Mouse (Mus musculus): ENCODE results near the gene Gm20388. TPM values are rescaled to one million over a fixed set of nuclear protein-coding genes. Genes with fewer than 3 reads are reported as not detected.
"Not testable (repeated sequence)": the region's sequence is repeated elsewhere in the genome, so short reads cannot be mapped to it uniquely, and the experiment has no call there.

Gene Gm20388
- polyA plus RNA-seq, 1 experiment from 2014 or later, result 47.1 TPM

- WGBS (ENCODE audit: missing documents), result 95% methylated on average over 7 of the region's 7 CpGs
- Histone ChIP-seq H3K27ac (no peak overlapping the region), H3K79me2 (ENCODE audit: inconsistent target) (no peaks in the 10 kb centered on the region), H3K36me3 (ENCODE audit: inconsistent target) (no peaks in the 10 kb centered on the region), H3K4me3 (ENCODE audit: inconsistent target) (no peak overlapping the region)
Observed at GRCm38 (mm10) chr8:120779106-120779505, 868.5 kb downstream of the Gm20388 start.

GRCm38 (mm10) chr8:120783781-120784180 is 873.1 kb downstream of the Gm20388 start:
- no peaks in the 10 kb centered on the region for H3K36me3 ChIP-seq (ENCODE audit: inconsistent target)
- H3K27ac ChIP-seq, result no peak overlapping the region
- H3K4me3 ChIP-seq (ENCODE audit: inconsistent target), result no peak overlapping the region
- no peaks in the 10 kb centered on the region for H3K79me2 ChIP-seq (ENCODE audit: inconsistent target)
- 66% methylated on average over 4 of the region's 4 CpGs for WGBS (ENCODE audit: missing documents)

- Histone ChIP-seq H3K4me3 (ENCODE audit: inconsistent target) (no peak overlapping the region), H3K27ac (no peak overlapping the region), H3K36me3 (ENCODE audit: inconsistent target) (no peaks in the 10 kb centered on the region), H3K79me2 (ENCODE audit: inconsistent target) (no peaks in the 10 kb centered on the region)
- 85% methylated on average over 4 of the region's 4 CpGs for whole genome bisulfite sequencing (ENCODE audit: missing documents)
Observed at GRCm38 (mm10) chr8:120786753-120787152, 876.1 kb downstream of the Gm20388 start.

- Histone ChIP-seq H3K36me3 (ENCODE audit: inconsistent target) (no peaks in the 10 kb centered on the region), H3K4me3 (ENCODE audit: inconsistent target) (no peak overlapping the region), H3K27ac (no peak overlapping the region), H3K79me2 (ENCODE audit: inconsistent target) (no peaks in the 10 kb centered on the region)
- 65% methylated on average over 5 of the region's 5 CpGs for WGBS (ENCODE audit: missing documents)
Observed at GRCm38 (mm10) chr8:120787631-120788030, 877.0 kb downstream of the Gm20388 start.

GRCm38 (mm10) chr8:120792710-120793109 is 882.1 kb downstream of the Gm20388 start:
- WGBS (ENCODE audit: missing documents), result 7% methylated on average over 15 of the region's 15 CpGs
- Histone ChIP-seq H3K36me3 (ENCODE audit: inconsistent target) (no peaks in the 10 kb centered on the region), H3K4me3 (ENCODE audit: inconsistent target) (no peak overlapping the region), H3K27ac (peak overlapping the region; percentile 28), H3K79me2 (ENCODE audit: inconsistent target) (no peaks in the 10 kb centered on the region)

- WGBS (ENCODE audit: missing documents), result 51% methylated on average over 9 of the region's 9 CpGs
- Histone ChIP-seq H3K27ac (no peak overlapping the region), H3K79me2 (ENCODE audit: inconsistent target) (no peaks in the 10 kb centered on the region), H3K36me3 (ENCODE audit: inconsistent target) (no peaks in the 10 kb centered on the region), H3K4me3 (ENCODE audit: inconsistent target) (no peak overlapping the region)
Observed at GRCm38 (mm10) chr8:120795944-120796635, 885.4 kb downstream of the Gm20388 start.

- Histone ChIP-seq H3K4me3 (ENCODE audit: inconsistent target) (no peak overlapping the region), H3K79me2 (ENCODE audit: inconsistent target) (no peaks in the 10 kb centered on the region), H3K27ac (no peak overlapping the region), H3K36me3 (ENCODE audit: inconsistent target) (no peaks in the 10 kb centered on the region)
- WGBS (ENCODE audit: missing documents), result 88% methylated on average over 9 of the region's 9 CpGs
Observed at GRCm38 (mm10) chr8:120797019-120797727, 886.5 kb downstream of the Gm20388 start.

GRCm38 (mm10) chr8:120800308-120800865 is 889.7 kb downstream of the Gm20388 start:
- no peaks in the 10 kb centered on the region for H3K36me3 ChIP-seq (ENCODE audit: inconsistent target)
- no peak overlapping the region for H3K27ac ChIP-seq
- H3K79me2 ChIP-seq (ENCODE audit: inconsistent target), result no peaks in the 10 kb centered on the region
- no peak overlapping the region for H3K4me3 ChIP-seq (ENCODE audit: inconsistent target)
- WGBS (ENCODE audit: missing documents), result 16% methylated on average over 17 of the region's 17 CpGs

GRCm38 (mm10) chr8:120803661-120804375 is 893.2 kb downstream of the Gm20388 start:
- WGBS (ENCODE audit: missing documents), result 91% methylated on average over 6 of the region's 6 CpGs
- not testable (repeated sequence) for H3K27ac ChIP-seq; H3K4me3 ChIP-seq (ENCODE audit: inconsistent target); H3K36me3 ChIP-seq (ENCODE audit: inconsistent target); H3K79me2 ChIP-seq (ENCODE audit: inconsistent target)

- Histone ChIP-seq H3K36me3 (ENCODE audit: inconsistent target) (no peaks in the 10 kb centered on the region), H3K4me3 (ENCODE audit: inconsistent target) (no peak overlapping the region), H3K27ac (no peak overlapping the region), H3K79me2 (ENCODE audit: inconsistent target) (no peaks in the 10 kb centered on the region)
- WGBS (ENCODE audit: missing documents), result 96% methylated on average over 3 of the region's 3 CpGs
Observed at GRCm38 (mm10) chr8:120804741-120805140, 894.1 kb downstream of the Gm20388 start.

- 89% methylated on average over 12 of the region's 12 CpGs for WGBS (ENCODE audit: missing documents)
- Histone ChIP-seq H3K79me2 (ENCODE audit: inconsistent target) (no peaks in the 10 kb centered on the region), H3K27ac (no peak overlapping the region), H3K4me3 (ENCODE audit: inconsistent target) (no peak overlapping the region), H3K36me3 (ENCODE audit: inconsistent target) (no peaks in the 10 kb centered on the region)
Observed at GRCm38 (mm10) chr8:120806780-120807264, 896.2 kb downstream of the Gm20388 start.

GRCm38 (mm10) chr8:120807719-120808118 is 897.1 kb downstream of the Gm20388 start:
- no peaks in the 10 kb centered on the region for H3K36me3 ChIP-seq (ENCODE audit: inconsistent target)
- no peaks in the 10 kb centered on the region for H3K79me2 ChIP-seq (ENCODE audit: inconsistent target)
- 27% methylated on average over 6 of the region's 6 CpGs for WGBS (ENCODE audit: missing documents)
- no peak overlapping the region for H3K27ac ChIP-seq
- H3K4me3 ChIP-seq (ENCODE audit: inconsistent target), result no peak overlapping the region

- H3K79me2 ChIP-seq (ENCODE audit: inconsistent target), result no peaks in the 10 kb centered on the region
- H3K27ac ChIP-seq, result no peak overlapping the region
- H3K36me3 ChIP-seq (ENCODE audit: inconsistent target), result no peaks in the 10 kb centered on the region
- no peak overlapping the region for H3K4me3 ChIP-seq (ENCODE audit: inconsistent target)
- whole genome bisulfite sequencing (ENCODE audit: missing documents), result 94% methylated on average over 7 of the region's 7 CpGs
Observed at GRCm38 (mm10) chr8:120809050-120809449, 898.4 kb downstream of the Gm20388 start.

GRCm38 (mm10) chr8:120811953-120812352 is 901.3 kb downstream of the Gm20388 start:
- WGBS (ENCODE audit: missing documents), result 88% methylated on average over 2 of the region's 2 CpGs

More at GRCm38 (mm10) chr8:120811953-120812352, 901.3 kb downstream of the Gm20388 start:
- Histone ChIP-seq H3K4me3 (ENCODE audit: inconsistent target) (no peak overlapping the region), H3K27ac (no peak overlapping the region), H3K36me3 (ENCODE audit: inconsistent target) (no peaks in the 10 kb centered on the region), H3K79me2 (ENCODE audit: inconsistent target) (no peaks in the 10 kb centered on the region)

Measured in macrophage (primary cell).